Mouse (Mus musculus) right cerebral cortex, postnatal 10 days (tissue): ENCODE measurements at regions not wholly inside any gene's neighbourhood (a gene's known extent, or its start where the extent isn't known, plus 50 kb on each side); places are given as distances from the start of the nearest gene placed in this dataset.

Source experiments
- DNase-seq, 2 experiments: peaks; one replicate each; pipeline ENCODE4 v3.0.0; 2021; ENCODE audit warnings: low spot score in 2 of 2

GRCm38 (mm10) chr1:75833071-75833830, 287.2 kb downstream of the Slc4a3 start:
- no peak for DNase-seq

GRCm38 (mm10) chr1:75834361-75834760, 288.3 kb downstream of the Slc4a3 start:
- no peak for DNase-seq

- peak; percentile 39 to 67 for DNase-seq
Observed at GRCm38 (mm10) chr1:75839551-75840223, 293.6 kb downstream of the Slc4a3 start.

- no peak for DNase-seq
Observed at GRCm38 (mm10) chr1:75842396-75842795, 296.3 kb downstream of the Slc4a3 start.

GRCm38 (mm10) chr1:75843326-75843725, 297.3 kb downstream of the Slc4a3 start:
- DNase-seq: no peak

- no peak for DNase-seq
Observed at GRCm38 (mm10) chr1:75844123-75844522, 298.1 kb downstream of the Slc4a3 start.

GRCm38 (mm10) chr1:75844529-75844928, 298.5 kb downstream of the Slc4a3 start:
- DNase-seq: no peak

GRCm38 (mm10) chr1:75844981-75845380, 298.9 kb downstream of the Slc4a3 start:
- DNase-seq: no peak

- DNase-seq: no peak
Observed at GRCm38 (mm10) chr1:75845771-75846535, 299.9 kb downstream of the Slc4a3 start.

- no peak for DNase-seq
Observed at GRCm38 (mm10) chr1:75847681-75848080, 301.6 kb downstream of the Slc4a3 start.

GRCm38 (mm10) chr1:75848436-75848835, 302.4 kb downstream of the Slc4a3 start:
- no peak for DNase-seq

GRCm38 (mm10) chr1:75850131-75850530, 304.1 kb downstream of the Slc4a3 start:
- no peak for DNase-seq

- DNase-seq: no peak
Observed at GRCm38 (mm10) chr1:75858551-75859255, 312.6 kb downstream of the Slc4a3 start.

GRCm38 (mm10) chr1:75862757-75863156, 316.7 kb downstream of the Slc4a3 start:
- no peak for DNase-seq

- DNase-seq: peak in 1 of 2 experiments; percentile 17
Observed at GRCm38 (mm10) chr1:75866556-75866955, 320.5 kb downstream of the Slc4a3 start.

GRCm38 (mm10) chr1:75869414-75869813, 323.3 kb downstream of the Slc4a3 start:
- peak in 1 of 2 experiments; percentile 30 for DNase-seq

- peak; percentile 36 to 47 for DNase-seq
Observed at GRCm38 (mm10) chr1:75869846-75870245, 323.8 kb downstream of the Slc4a3 start.

- peak in 1 of 2 experiments; percentile 33 for DNase-seq
Observed at GRCm38 (mm10) chr1:75873911-75874310, 327.8 kb downstream of the Slc4a3 start.

- peak; percentile 57 to 72 for DNase-seq
Observed at GRCm38 (mm10) chr1:75877209-75877608, 331.1 kb downstream of the Slc4a3 start.

GRCm38 (mm10) chr1:75885632-75886031, 339.6 kb downstream of the Slc4a3 start:
- DNase-seq: no peak

- no peak for DNase-seq
Observed at GRCm38 (mm10) chr1:75888499-75889208, 342.6 kb downstream of the Slc4a3 start.
